Mouse (Mus musculus) induced T-regulatory cell, adult 2 months (primary cell): ENCODE results near the gene Hist1h4f.
A peak's percentile ranks its signal among the peaks of the same experiment; 100 is the strongest.

Experiments used
- DNase-seq: peaks from one replicate; pipeline ENCODE4 v3.0.0-alpha.2; 2012; ENCODE audit warnings: low read depth

The Hist1h4f gene

GRCm38 (mm10) chr13:23533560-23534367 lies 17.7 kb downstream of the Hist1h4f start, which contains the start of gene Hist1h2af:
Gene Hist1h2af, plus strand, starts transcription at chr13:23533906.
- DNase-seq, result peak; percentile 88

GRCm38 (mm10) chr13:23532262-23533075 lies 19.0 kb downstream of the Hist1h4f start:
- DNase-seq, result peak; percentile 49

GRCm38 (mm10) chr13:23530901-23531875 lies 20.3 kb downstream of the Hist1h4f start, which contains the start of gene Hist1h4h:
Gene Hist1h4h, plus strand, starts transcription at chr13:23531050.
- peak; percentile 98 for DNase-seq

- DNase-seq, result peak; percentile 90
Measured at GRCm38 (mm10) chr13:23530181-23530900, 21.1 kb downstream of the Hist1h4f start.

- DNase-seq, result no peak
Measured at GRCm38 (mm10) chr13:23529480-23530165, 21.8 kb downstream of the Hist1h4f start.

GRCm38 (mm10) chr13:23529005-23529404 lies 22.4 kb downstream of the Hist1h4f start:
- DNase-seq, result peak; percentile 10

GRCm38 (mm10) chr13:23526312-23526711 lies 25.1 kb downstream of the Hist1h4f start:
- DNase-seq, result peak; percentile 96

- DNase-seq, result no peak
Measured at GRCm38 (mm10) chr13:23525901-23526300, 25.5 kb downstream of the Hist1h4f start.

GRCm38 (mm10) chr13:23524654-23525053 lies 26.8 kb downstream of the Hist1h4f start:
- peak; percentile 90 for DNase-seq

GRCm38 (mm10) chr13:23523976-23524375 lies 27.5 kb downstream of the Hist1h4f start:
- no peak for DNase-seq

GRCm38 (mm10) chr13:23521703-23522102 lies 29.7 kb downstream of the Hist1h4f start:
- peak; percentile 83 for DNase-seq

GRCm38 (mm10) chr13:23519416-23519815 lies 32.0 kb downstream of the Hist1h4f start:
- peak; percentile 91 for DNase-seq

GRCm38 (mm10) chr13:23518885-23519284 lies 32.6 kb downstream of the Hist1h4f start:
- peak; percentile 93 for DNase-seq

- DNase-seq, result no peak
Measured at GRCm38 (mm10) chr13:23518295-23518603, 33.2 kb downstream of the Hist1h4f start.

GRCm38 (mm10) chr13:23517603-23518294 lies 33.7 kb downstream of the Hist1h4f start:
- DNase-seq, result peak; percentile 92

GRCm38 (mm10) chr13:23516822-23517602 lies 34.4 kb downstream of the Hist1h4f start:
- peak; percentile 94 for DNase-seq

- no peak for DNase-seq
Measured at GRCm38 (mm10) chr13:23515826-23516620, 35.4 kb downstream of the Hist1h4f start.

GRCm38 (mm10) chr13:23515281-23515680 lies 36.2 kb downstream of the Hist1h4f start:
- DNase-seq, result no peak
